Mouse (Mus musculus) thymus, adult 2 months (tissue): ENCODE results near the gene Actn1.

Experiments
- CTCF ChIP-seq: fragments of 200-500 bp; IDR thresholded peaks from 2 replicates; pipeline ENCODE4 v1.5.1; 2012; ENCODE audit warnings: mild to moderate bottlenecking, control low read depth, low read length, moderate library complexity, borderline replicate concordance; ENCODE audit not compliant: control insufficient read depth, poor library complexity, insufficient read depth; ENCODE audit errors: extremely low read depth
- POLR2A ChIP-seq: fragments of 200-500 bp; IDR thresholded peaks from 2 replicates; pipeline ENCODE4 v1.6.1; 2012; ENCODE audit warnings: mild to moderate bottlenecking, low read length, control low read depth, moderate library complexity; ENCODE audit not compliant: control insufficient read depth, poor library complexity, insufficient read depth; ENCODE audit errors: extremely low read depth

GRCm38 (mm10) chr12:80131359-80132249 is 128.6 kb downstream of the Actn1 start:
- TF ChIP-seq POLR2A (no peak), CTCF (no peak)
